Mouse (Mus musculus): ENCODE results near the gene Anapc10.
"Not testable (repeated sequence)": the region's sequence is repeated elsewhere in the genome, so short reads cannot be mapped to it uniquely, and the experiment has no call there.

Gene Anapc10

GRCm38 (mm10) chr8:79711064-79711961 lies at the start of gene Anapc10, which contains the start of gene Abce1:
Gene Anapc10 (plus strand): TSS chr8:79711820.
Gene Abce1 (minus strand): TSS chr8:79711740.
- DNase-seq (ENCODE audit: low spot score in 2 of 2) = peak; percentile 94 to 97

DNA sequence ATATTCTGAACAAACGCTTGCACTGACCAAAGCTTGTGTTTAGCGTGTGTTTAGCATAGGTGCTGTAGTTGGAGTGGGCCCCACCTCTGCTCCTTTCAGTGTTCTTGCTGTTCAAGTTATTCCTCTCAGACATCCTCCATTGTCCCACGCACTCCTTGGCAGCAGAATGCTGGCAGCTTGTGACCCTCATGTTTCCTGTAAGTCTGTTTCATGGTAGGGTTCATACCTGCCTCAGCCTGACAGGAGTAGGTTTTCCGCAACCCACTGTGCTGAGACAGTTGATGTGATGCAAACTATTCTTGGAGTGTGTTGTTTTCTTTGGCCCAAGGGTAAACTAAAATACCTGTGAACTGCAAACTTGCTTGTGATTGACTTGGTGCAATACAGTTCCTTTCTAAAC lies 35.2 kb upstream of the Anapc10 start:
- no peak for DNase-seq (ENCODE audit: low spot score in 2 of 2)

- no peak for DNase-seq (ENCODE audit: low spot score in 2 of 2)
Observed at GRCm38 (mm10) chr8:79679005-79679404, 32.6 kb upstream of the Anapc10 start.

DNA sequence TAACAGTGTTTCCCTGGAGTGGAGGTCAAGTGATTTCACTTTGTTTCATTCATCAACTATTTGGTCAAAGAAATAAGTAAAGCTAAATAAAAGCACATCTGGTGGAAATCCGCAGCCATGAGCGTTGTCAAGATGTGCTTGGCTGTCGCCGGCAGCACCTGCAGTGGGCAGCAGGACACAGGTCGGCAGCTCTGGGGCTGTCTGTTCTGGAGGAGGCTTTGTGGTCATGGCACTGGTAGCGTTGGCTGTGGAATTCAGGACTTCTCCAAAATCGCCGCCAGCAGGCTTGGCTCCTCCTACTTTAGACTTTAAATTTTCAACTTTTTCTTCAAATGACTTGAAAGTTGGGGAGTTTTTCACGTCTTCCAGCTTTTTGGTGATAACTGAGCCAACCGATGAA lies 31.5 kb upstream of the Anapc10 start:
- not testable (repeated sequence) for DNase-seq (ENCODE audit: low spot score in 2 of 2)

GRCm38 (mm10) chr8:79680555-79680954 lies 31.1 kb upstream of the Anapc10 start:
- DNase-seq (ENCODE audit: low spot score in 2 of 2) = peak in 1 of 2 experiments; percentile 15

GRCm38 (mm10) chr8:79680965-79681364 lies 30.7 kb upstream of the Anapc10 start:
- no peak for DNase-seq (ENCODE audit: low spot score in 2 of 2)

DNA sequence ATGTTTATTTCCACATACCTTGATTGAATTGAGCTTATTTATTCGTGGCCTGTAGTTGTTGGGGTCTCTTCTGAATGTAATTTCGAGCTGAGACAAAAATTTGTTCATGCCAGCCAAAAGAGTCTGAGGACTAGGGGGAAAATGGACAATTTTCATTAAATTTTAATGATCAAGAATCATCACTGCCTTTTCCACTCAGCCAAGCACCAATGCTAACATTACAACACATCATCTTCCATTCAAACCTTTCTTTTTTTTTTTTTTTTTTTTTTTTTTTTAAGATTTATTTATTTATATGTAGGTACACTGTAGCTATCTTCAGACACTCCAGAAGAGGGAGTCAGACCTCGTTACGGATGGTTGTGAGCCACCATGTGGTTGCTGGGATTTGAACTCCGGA lies 25.7 kb upstream of the Anapc10 start:
- not testable (repeated sequence) for DNase-seq (ENCODE audit: low spot score in 2 of 2)

- DNase-seq (ENCODE audit: low spot score in 2 of 2) = no peak
Observed at GRCm38 (mm10) chr8:79692531-79692930, 19.1 kb upstream of the Anapc10 start.

DNA sequence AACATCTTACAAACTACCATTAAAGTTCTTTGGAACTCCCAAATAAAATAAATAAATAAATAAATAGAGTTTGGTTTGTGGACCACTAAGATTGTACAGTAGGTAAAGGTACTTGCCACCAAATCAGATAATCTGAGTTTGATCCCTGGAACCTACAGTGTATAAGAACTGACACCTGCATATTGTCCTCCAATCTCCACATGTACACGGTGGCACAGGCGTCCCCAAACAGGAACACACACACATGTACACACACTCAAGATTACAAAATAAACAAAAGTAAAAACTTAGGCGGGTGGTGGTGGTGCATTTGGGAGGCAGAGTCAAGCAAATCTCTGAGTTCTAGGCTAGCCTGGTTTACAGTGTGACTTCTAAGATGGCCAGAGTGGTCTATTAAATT lies 4.9 kb upstream of the Anapc10 start:
- no peak for DNase-seq (ENCODE audit: low spot score in 2 of 2)

DNA sequence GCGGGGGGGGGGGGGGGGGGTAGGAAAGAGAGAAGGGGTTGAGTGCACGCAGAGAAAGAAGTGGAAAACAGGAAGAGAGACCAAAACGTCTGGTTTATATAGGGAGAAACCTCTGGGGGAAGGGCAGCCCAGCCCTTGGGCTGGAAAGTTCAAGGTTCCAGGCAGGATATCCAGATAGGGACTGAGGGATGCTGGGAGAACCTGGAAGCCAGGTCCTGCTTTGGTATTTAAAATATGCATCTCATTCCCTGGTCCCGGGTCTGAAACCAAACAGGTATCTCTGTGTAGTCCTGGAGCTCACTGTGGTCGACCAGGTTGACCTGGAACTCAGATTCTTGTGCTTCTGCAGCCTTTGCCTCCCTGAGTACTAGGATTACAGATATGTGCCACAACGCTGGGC lies 1.1 kb downstream of the Anapc10 start:
- DNase-seq (ENCODE audit: low spot score in 2 of 2) = no peak

DNA sequence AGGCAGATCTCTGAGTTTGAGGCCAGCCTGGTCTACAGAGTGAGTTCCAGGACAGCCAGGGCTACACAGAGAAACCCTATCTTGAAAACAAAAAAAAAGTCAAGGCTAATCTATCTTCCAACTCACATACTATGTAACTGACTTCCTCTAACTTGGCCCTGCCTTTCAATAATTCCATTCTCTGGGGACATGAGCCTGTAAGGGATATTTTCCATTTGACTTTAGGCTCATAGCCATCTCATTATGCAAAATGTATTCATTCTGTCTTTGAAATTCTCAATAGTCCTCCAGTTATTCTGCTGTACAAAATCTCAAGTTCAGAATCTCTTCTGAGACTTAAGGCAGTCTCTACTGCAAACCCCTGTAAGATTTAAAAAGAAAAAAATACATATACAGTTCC lies 9.9 kb downstream of the Anapc10 start:
- no peak for DNase-seq (ENCODE audit: low spot score in 2 of 2)

GRCm38 (mm10) chr8:79723308-79723707 lies 11.7 kb downstream of the Anapc10 start:
- no peak for DNase-seq (ENCODE audit: low spot score in 2 of 2)

GRCm38 (mm10) chr8:79724589-79724988 lies 13.0 kb downstream of the Anapc10 start:
- DNase-seq (ENCODE audit: low spot score in 2 of 2) = no peak

DNA sequence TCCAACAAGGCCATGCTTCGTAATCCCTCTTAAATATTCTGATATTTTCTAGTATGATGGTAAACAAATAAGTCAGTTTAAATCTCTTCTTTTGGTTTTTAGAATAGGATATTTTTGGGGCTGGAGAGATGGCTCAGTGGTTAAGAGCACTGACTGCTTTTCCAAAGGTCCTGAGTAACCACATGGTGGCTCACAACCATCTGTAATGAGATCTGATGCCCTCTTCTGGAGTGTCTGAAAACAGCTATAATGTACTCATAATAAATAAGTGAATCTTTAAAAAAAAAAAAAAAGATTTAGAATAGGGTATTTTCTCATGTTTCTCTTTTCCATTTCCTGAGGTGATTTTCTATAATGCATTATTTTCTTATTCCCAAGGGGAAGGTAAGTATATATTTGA lies 16.3 kb downstream of the Anapc10 start:
- DNase-seq (ENCODE audit: low spot score in 2 of 2) = no peak

- no peak for DNase-seq (ENCODE audit: low spot score in 2 of 2)
Observed at GRCm38 (mm10) chr8:79734304-79734703, 22.7 kb downstream of the Anapc10 start.

DNA sequence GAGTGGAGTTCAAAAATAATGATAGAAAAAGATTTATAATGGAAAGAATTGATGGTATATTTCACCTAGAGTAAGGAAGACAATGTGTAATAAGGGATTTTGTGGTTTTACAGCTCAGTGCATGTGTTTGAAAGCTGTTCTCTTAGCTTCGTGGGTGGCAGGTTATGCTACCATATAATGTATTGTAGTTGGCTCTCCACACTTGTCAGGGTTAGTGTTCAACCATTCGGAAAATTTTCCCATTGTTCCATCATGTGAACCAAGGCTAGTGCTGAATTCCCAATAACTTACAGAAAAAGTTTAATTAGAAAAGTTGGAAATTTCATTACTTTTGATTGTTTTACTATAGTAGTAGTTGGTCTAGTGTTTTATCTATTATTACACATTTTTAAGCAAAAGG lies 36.6 kb downstream of the Anapc10 start:
- DNase-seq (ENCODE audit: low spot score in 2 of 2) = no peak

DNA sequence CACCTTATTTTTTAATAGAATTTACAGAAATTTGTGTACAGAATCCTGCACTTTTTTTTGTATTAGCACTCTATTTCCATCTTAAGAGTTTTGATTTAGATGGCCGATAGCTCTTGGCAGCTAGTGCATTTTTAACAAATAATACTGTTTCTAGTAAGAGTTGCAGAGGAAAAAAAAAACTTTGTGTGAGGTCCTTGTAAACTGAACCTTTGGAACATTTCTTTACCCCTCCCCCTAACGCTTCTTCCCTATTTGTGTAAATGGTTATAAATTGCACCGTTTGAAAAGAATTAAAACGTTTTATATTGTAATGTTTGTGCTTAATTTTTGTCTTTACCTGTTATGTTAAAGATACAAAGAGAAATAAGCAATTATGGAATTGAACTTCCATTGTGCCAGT lies 37.0 kb downstream of the Anapc10 start:
- DNase-seq (ENCODE audit: low spot score in 2 of 2) = no peak

GRCm38 (mm10) chr8:79750305-79750704 lies 38.7 kb downstream of the Anapc10 start:
- DNase-seq (ENCODE audit: low spot score in 2 of 2) = no peak

DNA sequence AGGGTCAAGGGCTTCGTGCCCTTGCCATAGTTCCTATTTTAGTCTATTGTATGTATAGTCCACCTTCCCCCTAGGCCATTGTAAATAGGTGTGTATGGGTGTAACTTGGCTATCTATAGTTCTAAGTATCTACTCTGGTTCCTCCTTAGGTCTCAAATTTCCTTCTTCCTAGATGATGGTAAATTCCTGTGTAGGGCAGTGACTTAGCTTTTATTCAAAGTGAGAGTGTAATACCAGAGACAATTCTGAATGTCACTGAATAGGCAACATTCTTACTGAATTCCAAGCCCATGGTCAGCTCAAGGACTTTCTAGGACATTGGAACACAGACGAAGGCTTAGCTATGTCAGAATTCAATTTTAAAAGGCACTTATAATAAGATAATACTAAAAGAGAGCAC lies 83.3 kb downstream of the Anapc10 start:
- not testable (repeated sequence) for DNase-seq (ENCODE audit: low spot score in 2 of 2)

- DNase-seq (ENCODE audit: low spot score in 2 of 2) = no peak
Observed at GRCm38 (mm10) chr8:79796690-79797089, 85.1 kb downstream of the Anapc10 start.

DNA sequence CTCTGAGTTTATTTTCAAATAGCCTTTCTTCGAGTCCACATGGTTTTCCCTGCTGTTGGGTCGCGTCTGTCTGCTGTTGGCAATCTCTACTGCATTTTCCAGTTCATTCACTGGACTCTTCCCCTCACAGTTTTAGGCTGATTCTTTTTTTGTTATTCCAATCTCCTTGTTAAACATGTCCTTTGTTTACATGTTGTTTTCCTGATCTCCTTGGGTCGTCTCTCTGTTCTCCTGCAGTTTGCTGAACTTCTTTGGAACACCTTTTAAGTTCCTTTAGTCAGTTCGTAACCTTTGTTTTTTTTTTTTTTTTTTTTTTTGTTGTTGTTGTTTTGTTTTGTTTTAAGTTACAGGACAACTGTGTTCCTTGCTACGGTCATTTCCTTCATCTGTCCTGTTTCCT lies 92.9 kb downstream of the Anapc10 start:
- DNase-seq (ENCODE audit: low spot score in 2 of 2) = no peak

GRCm38 (mm10) chr8:79806971-79807370 lies 95.4 kb downstream of the Anapc10 start:
- DNase-seq (ENCODE audit: low spot score in 2 of 2) = no peak

DNA sequence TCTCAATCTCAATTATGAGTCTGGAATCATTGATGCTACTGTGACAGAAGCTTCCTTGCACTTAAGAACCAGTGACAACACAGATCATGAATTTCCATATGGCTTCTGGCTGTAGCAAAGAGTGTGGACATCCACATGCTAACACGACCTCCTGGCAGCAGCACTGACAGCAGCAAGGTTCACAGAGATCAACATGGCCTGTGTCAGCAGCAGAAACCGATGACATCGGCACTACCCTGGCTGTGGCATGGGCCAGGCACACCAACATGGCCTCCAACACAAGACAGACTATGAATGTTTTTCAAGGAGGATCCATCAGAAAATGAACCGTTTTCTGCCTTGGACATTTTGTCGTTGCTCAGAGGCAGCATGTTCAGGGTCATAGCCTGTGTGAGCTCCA lies 114.9 kb downstream of the Anapc10 start:
- DNase-seq (ENCODE audit: low spot score in 2 of 2) = no peak

All from urinary bladder, adult 18-20 months (tissue).